Mouse (Mus musculus) erythroid progenitor cell, adult 5-6 weeks (primary cell): Measurements from ENCODE around the gene Slc7a10. TPM values are rescaled to one million over a fixed set of nuclear protein-coding genes. Genes with fewer than 3 reads are reported as not detected.

Experiments
- ATAC-seq: replicated peaks from 2 replicates; pipeline ENCODE4 v1.8.0; 2016; ENCODE audit warnings: moderate number of reproducible peaks, mild to moderate bottlenecking, moderate TSS enrichment, inconsistent platforms; ENCODE audit not compliant: poor library complexity, low FRiP score, severe bottlenecking
- total RNA-seq, 2 experiments: library from RNA; stranded (forward) in 1 of 2; stranded (reverse) in 1 of 2; fragments of 150-400 nt in 1 of 2; fragments of 186-747, 209-891 nt in 1 of 2; gene quantifications; 2 replicates each; pipeline versions ENCODE4 v1.2.3 to v1.2.4; 2015 to 2017; ENCODE audit warnings: low replicate concordance in 2 of 2

Slc7a10 gene
- total RNA-seq, 2 experiments from 2014 or later, result not detected

GRCm38 (mm10) chr7:35169341-35169740 lies 16.8 kb upstream of the Slc7a10 start:
- ATAC-seq, result no peak

GRCm38 (mm10) chr7:35171867-35172382 lies 14.3 kb upstream of the Slc7a10 start:
- no peak for ATAC-seq

GRCm38 (mm10) chr7:35172519-35172918 lies 13.7 kb upstream of the Slc7a10 start:
- ATAC-seq, result no peak

GRCm38 (mm10) chr7:35175533-35175932 lies 10.7 kb upstream of the Slc7a10 start:
- ATAC-seq, result no peak

- ATAC-seq, result no peak
These were observed 9.5 kb upstream of the Slc7a10 start for GRCm38 (mm10) chr7:35176412-35177381.

- no peak for ATAC-seq
These were observed 1.1 kb upstream of the Slc7a10 start for GRCm38 (mm10) chr7:35184833-35185724.

GRCm38 (mm10) chr7:35189699-35190098 lies 3.5 kb downstream of the Slc7a10 start:
- ATAC-seq, result no peak

GRCm38 (mm10) chr7:35191276-35191675 lies 5.1 kb downstream of the Slc7a10 start:
- no peak for ATAC-seq

GRCm38 (mm10) chr7:35197022-35197421 lies 10.8 kb downstream of the Slc7a10 start:
- ATAC-seq, result no peak

GRCm38 (mm10) chr7:35198981-35199754 lies 13.0 kb downstream of the Slc7a10 start:
- no peak for ATAC-seq

GRCm38 (mm10) chr7:35199755-35200154 lies 13.6 kb downstream of the Slc7a10 start:
- ATAC-seq, result no peak

GRCm38 (mm10) chr7:35211791-35212190 lies 25.6 kb downstream of the Slc7a10 start:
- ATAC-seq, result no peak

- ATAC-seq, result no peak
These were observed 28.4 kb downstream of the Slc7a10 start for GRCm38 (mm10) chr7:35214442-35215222.

- no peak for ATAC-seq
These were observed 29.0 kb downstream of the Slc7a10 start, which contains the start of gene Lrp3 for GRCm38 (mm10) chr7:35215225-35215624. Gene Lrp3 (minus strand): TSS chr7:35215498.

- ATAC-seq, result no peak
These were observed 29.5 kb downstream of the Slc7a10 start for GRCm38 (mm10) chr7:35215731-35216130.

GRCm38 (mm10) chr7:35220694-35221365 lies 34.6 kb downstream of the Slc7a10 start:
- no peak for ATAC-seq

GRCm38 (mm10) chr7:35230333-35230732 lies 44.1 kb downstream of the Slc7a10 start:
- no peak for ATAC-seq

GRCm38 (mm10) chr7:35232796-35233455 lies 46.7 kb downstream of the Slc7a10 start:
- no peak for ATAC-seq
